Mouse (Mus musculus) inflammation-experienced regulatory T-cells, adult 6 months (primary cell): ENCODE data around the gene Aldoc. TPM values are rescaled to one million over a fixed set of nuclear protein-coding genes. Genes with fewer than 3 reads are reported as not detected.

Experiments used
- ATAC-seq: one replicate; pipeline ENCODE4 v1.8.0; 2017
- polyA plus RNA-seq, 3 experiments: library from polyadenylated mRNA; unstranded; fragments of 100-300 nt; shearing (Covaris generic); gene quantifications; one replicate each; pipeline ENCODE4 v1.2.1; 2017

Gene Aldoc
- polyA plus RNA-seq, 3 experiments from 2014 or later: 4.0 to 9.6 (median 7.6) TPM

DNA sequence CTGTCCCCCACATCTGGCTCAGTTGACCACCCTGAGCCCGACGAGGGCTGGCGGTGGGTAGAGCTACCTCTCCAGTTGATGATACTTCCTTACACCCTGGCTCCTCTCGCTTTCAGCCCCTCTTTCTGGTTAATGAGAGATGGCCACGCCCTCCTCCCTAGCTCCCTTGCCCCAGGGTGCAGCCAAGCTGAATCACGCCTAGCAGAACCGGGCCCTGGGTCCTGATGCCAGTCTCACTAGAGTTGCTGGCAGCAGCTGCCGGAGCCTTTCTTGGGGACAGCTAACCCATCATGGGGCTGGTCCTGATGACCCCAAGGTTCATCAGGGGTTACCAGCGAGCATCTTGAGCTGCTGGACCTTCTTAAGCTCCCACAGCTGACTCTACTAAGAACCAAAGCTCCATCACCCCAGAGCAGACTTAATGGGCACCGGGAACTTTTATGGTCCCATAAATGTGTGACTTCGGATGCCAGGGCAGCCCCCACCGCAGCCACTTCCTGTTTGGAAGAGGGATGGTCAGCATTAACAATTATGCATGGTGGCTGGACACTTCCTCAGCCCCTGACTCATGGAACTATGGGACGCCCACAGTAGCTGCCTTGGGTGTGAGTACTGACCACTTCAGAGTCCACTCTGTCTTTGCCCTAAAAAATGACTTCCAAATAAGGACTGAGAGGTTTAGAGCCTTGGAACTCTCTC is 40.7 kb downstream of the Aldoc start:
- ATAC-seq: no peak

DNA sequence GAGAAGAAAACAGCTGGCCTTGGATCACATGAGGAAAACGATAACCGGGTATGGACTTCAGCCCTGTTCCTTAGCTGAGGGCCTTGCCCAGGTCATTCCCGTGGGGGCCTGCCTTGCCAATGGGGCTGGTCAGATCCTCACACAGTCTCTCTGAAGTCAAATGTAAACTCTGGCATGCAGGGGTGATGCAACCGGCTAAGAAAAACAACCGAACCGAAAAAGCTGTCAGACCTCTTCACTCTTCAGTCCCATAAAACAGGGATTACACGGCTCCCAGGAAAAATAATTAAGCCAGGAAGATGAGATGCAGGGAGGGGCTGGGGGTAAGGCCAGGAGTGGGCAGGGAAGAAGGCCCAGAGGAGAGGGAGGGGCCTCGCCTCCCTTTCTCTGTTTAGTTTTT is 41.3 kb downstream of the Aldoc start:
- no peak for ATAC-seq

DNA sequence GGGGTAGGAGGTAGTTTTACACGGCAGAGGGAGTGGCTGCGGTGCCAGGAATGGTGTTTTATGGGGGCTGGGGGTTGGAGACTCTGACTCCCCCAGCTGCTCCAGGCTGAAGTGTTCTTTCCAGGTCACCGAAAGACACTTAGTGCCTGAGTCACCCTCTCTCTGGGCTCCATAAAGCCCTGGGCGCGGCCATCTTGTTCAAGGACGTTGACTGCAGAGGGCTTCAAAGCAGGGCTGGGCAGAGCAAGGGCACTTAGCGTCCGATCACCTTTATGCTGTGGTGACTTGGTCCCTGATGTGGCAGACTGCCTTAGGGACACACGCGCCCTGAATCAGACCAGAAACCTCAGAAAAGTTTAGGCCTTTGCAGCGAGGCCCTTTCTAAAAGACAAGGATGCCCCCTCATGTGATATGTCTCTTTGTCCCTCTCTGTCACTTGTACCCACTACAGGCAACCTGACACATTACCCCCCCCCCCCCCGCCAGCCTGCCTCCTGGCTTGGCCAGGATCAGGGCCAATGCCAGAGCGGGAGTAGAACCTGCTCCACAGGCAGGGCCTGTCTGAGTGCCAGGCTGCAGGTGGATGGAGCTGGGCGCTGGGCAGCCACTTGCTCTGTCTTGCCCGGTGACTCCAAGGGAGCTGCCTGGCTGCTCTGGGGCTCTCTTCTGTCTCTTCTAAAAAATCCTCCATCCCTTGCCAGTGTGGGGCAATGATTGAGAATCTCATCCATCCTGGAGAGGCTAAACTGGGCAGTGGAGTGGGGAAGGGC is 44.9 kb downstream of the Aldoc start:
- ATAC-seq: no peak

DNA sequence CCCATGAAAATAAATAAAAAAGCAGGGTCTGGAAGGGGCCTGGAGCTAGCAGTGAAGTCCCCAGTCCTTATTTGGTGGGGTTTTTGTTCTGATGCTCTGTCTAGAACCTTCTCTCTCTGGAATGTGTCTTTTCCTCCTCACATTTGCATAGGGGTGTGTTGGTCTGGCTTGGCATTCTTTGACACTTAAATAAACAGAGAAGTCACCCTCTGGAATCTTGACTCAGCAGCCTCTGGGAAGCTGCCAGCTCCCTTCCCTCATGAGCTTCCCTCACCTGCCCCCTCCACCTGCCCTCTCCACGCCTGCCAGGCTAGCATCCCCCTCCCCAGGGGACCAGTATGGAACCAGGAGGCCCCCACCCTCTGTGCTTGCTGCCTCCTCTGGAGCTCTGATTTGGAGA is 47.6 kb downstream of the Aldoc start:
- ATAC-seq: no peak

DNA sequence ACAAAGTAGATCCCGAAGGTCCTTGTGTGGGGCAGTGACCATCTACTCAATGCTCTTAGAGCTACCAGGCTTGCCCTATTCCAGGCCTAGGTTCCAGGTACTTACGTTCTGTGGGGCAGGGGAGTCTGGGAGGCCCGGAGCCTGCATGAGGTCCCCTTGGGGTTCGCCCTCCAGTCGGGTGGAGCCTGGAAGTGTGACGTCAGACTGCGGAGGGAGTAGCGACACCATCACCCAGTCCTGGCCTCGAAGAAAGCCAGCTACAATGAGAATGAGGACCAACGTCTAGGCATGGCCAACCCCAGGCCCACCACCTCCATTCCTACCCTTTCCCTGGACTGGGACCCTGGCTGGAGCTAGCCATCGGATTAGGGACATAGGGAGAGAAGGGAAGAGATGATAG is 48.9 kb downstream of the Aldoc start:
- ATAC-seq: no peak

DNA sequence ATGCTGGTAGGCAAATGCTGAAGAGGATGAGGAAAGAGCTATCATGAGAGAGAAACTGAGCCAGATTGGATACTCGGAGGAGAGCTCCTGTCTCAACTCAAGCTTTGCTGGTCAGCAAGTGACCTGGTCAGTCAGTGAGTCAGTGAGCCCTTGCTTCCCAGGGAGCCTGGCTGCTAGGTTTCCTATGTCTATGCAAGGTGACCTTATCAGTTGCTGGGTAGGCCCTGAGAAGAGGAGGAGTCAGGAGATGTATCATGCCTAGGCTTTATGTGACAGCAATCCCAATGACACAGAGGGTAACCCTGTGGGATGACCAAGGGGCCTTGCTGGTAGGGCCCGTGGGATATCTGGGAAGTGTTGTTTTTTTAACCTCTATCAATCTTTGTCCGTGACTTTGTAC is 49.4 kb downstream of the Aldoc start:
- ATAC-seq: no peak

DNA sequence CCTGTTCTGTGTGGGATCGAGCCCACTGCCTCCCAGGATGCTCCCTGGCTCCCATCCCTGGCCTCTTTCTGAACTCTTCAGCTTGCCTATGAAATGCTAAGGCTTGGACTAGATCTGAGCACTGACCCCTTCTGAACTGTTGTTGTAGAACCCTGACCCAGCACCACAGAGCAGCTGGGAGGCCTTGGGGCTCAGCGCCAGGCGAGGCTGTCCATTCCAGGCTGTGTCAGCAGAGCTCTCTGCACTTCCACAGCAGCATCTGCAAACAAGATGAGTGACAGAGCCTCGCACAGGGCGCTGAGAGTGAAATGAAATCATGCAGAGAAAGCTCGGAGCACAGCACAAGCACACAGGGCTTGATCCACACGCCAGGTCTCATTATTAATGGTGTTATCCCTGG is 49.8 kb downstream of the Aldoc start:
- ATAC-seq: no peak

DNA sequence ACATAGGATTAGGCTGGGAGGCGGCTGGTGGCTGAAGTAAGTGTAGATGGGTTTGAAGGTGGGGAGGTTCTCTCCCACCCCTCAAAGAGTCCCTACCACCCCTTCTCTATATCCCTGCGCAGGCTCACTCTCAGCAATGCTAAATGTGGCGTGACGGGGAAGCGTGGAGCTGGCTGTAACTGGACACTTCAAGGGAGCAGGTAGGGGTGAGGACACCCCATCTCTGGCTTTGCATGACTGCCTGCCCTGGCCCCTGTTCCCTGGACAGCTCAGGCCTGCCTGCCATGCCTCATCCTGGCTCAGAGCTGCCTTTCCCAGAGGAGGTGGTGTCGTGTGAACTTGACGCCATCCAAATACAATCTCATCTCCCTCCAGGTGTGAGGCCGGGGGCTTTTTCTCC is 51.4 kb downstream of the Aldoc start:
- ATAC-seq: no peak

Other genes starting within 250 kb of the Aldoc start
- gene Eral1, start 242.6 kb upstream of the Aldoc start, polyA plus RNA-seq: 10 to 100 TPM; 29.4 to 45.2 (median 41.1) TPM
- 10 to 100 TPM; 10.9 to 20.0 (median 12.1) TPM for gene Fam222b, start 228.3 kb upstream of the Aldoc start, polyA plus RNA-seq
- gene Traf4, start 157.4 kb upstream of the Aldoc start, polyA plus RNA-seq: 1 to 10 TPM; 3.5 to 6.8 (median 3.6) TPM
- gene Nek8, start 146.3 kb upstream of the Aldoc start, polyA plus RNA-seq: 10 to 100 TPM in 2 of 3 experiments, 1 to 10 TPM in 1; 9.1 to 13.2 (median 11.3) TPM
- 1 to 10 TPM; 2.7 to 3.6 (median 3.2) TPM for gene Tlcd1, start 146.3 kb upstream of the Aldoc start, polyA plus RNA-seq
- gene Rpl23a, start 139.4 kb upstream of the Aldoc start, polyA plus RNA-seq: 1,000 to 10,000 TPM; 2,768 to 4,435 (median 3,801) TPM
- 1 to 10 TPM in 1 of 3 experiments, not detected in 2; 1.4 TPM for gene Rab34, start 134.5 kb upstream of the Aldoc start, polyA plus RNA-seq
- 1 to 10 TPM; 1.9 to 5.4 (median 3.5) TPM for gene Proca1, start 129.6 kb upstream of the Aldoc start, polyA plus RNA-seq
- gene Sdf2, start 77.2 kb upstream of the Aldoc start, polyA plus RNA-seq: 100 to 1,000 TPM; 103 to 118 (median 104) TPM
- 10 to 100 TPM; 16.6 to 18.7 (median 16.9) TPM for gene Supt6, start 77.0 kb upstream of the Aldoc start, polyA plus RNA-seq
- 10 to 100 TPM; 26.4 to 41.9 (median 27.3) TPM for gene 2610507B11Rik, start 61.2 kb upstream of the Aldoc start, polyA plus RNA-seq
- under 1 TPM; 0.44 to 0.79 (median 0.48) TPM for gene BC030499, start 32.1 kb upstream of the Aldoc start, polyA plus RNA-seq
- 10 to 100 TPM in 1 of 3 experiments, 1 to 10 TPM in 2; 2.2 to 22.1 (median 3.4) TPM for gene Spag5, start 21.4 kb upstream of the Aldoc start, polyA plus RNA-seq
- gene Pigs, start 5.4 kb downstream of the Aldoc start, polyA plus RNA-seq: 10 to 100 TPM; 55.1 to 70.1 (median 57.5) TPM
- gene Unc119, start 20.5 kb downstream of the Aldoc start, polyA plus RNA-seq: 10 to 100 TPM; 11.3 to 29.0 (median 11.9) TPM
- gene Foxn1, start 63.6 kb downstream of the Aldoc start, polyA plus RNA-seq: not detected
- gene Slc13a2, start 99.2 kb downstream of the Aldoc start, polyA plus RNA-seq: not detected
- 1 to 10 TPM in 2 of 3 experiments, under 1 TPM in 1; 0.36 to 4.3 (median 3.7) TPM for gene Slc46a1, start 142.7 kb downstream of the Aldoc start, polyA plus RNA-seq
- 1 to 10 TPM in 1 of 3 experiments, under 1 TPM in 2; 0.41 to 2.2 (median 0.97) TPM for gene Sarm1, start 174.8 kb downstream of the Aldoc start, polyA plus RNA-seq
- not detected for gene Vtn, start 176.1 kb downstream of the Aldoc start, polyA plus RNA-seq
- gene Sebox, start 180.5 kb downstream of the Aldoc start, polyA plus RNA-seq: not detected
- 10 to 100 TPM; 42.2 to 59.5 (median 54.9) TPM for gene Tmem199, start 189.2 kb downstream of the Aldoc start, polyA plus RNA-seq
- 10 to 100 TPM; 12.4 to 16.8 (median 13.2) TPM for gene Poldip2, start 189.2 kb downstream of the Aldoc start, polyA plus RNA-seq
- 10 to 100 TPM; 14.6 to 20.3 (median 16.9) TPM for gene Tnfaip1, start 213.4 kb downstream of the Aldoc start, polyA plus RNA-seq
- gene Ift20, start 213.4 kb downstream of the Aldoc start, polyA plus RNA-seq: 100 to 1,000 TPM; 104 to 117 (median 111) TPM
- gene Tmem97, start 227.8 kb downstream of the Aldoc start, polyA plus RNA-seq: 10 to 100 TPM; 15.0 to 38.9 (median 18.8) TPM